Mouse (Mus musculus): ENCODE results near the gene Fam25c.

Fam25c gene

DNA sequence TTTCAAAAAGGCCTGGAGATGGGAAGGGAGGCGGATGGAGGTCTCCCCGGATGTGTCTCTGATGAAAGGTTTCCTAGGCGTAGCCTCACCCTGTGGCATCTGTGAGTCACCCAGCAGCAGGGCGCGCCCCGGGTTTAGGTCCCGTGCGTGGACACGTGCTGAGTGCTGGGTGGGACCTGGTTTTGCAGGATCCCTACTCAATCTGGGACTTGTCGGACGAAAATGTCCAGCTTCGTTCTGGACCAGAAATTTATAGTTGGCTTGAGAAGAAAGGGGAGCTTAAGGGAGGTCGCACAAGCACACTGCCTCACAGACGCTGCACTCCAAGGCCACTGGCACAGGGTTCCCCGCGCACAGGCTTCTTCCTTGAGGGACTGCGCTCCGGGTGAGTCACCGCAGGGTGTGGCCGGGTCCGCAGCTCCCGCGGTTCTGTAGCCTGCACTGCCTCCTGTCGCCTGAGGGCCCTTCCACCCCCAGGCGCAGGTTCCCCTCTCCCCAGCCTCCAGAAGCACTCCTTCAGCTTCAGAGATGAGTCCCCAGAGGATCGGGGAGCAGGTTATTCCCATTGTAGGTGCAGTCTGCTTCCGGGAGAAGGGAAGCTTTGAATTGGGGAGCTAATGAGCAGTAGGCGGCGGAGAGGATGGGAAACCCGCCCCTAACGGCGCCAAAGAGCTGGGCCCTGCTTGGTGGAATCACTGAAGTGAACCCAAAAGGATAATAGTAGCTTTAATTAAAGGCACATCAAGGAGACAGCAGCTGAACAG, 8.4 kb upstream of the Fam25c start:
- DNase-seq (ENCODE audit: low spot score in 2 of 2), result peak; percentile 76 to 86

DNA sequence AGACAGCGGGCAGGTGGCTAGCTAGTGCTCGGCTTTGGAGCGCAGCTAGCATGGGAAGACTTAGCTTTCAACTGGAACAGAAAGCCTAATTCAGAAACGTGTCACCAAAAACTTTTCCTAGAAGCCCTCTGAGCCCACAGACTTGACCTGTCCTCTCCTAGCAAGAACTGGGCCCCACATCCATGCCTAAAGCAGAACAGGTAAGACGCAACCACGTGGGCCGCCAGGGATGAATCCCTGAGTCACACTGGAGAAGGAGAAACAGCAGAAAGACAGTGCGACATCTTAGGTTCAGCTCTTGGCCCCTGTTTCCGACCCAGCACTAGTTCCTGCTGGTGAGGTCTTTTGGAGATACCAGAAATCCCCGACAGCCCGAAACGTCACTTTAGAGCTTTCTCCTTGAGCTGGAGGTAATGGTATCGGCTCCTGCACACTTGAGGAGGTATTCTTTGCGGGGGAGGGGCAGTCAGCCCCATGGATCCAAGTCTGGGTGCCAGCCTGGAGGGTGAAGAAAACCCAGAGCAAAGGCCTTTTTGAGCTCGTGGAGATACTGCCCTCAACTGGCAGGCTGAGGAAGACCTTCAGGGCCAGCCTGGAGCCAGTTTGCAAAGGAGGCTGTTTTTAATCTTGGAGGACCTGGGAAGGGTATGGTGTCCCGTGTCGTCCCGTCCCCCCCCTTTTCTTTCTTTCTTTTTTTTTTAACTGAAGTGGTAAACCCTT, 7.7 kb upstream of the Fam25c start:
- DNase-seq (ENCODE audit: low spot score in 2 of 2), result peak in 1 of 2 experiments; percentile 62

DNA sequence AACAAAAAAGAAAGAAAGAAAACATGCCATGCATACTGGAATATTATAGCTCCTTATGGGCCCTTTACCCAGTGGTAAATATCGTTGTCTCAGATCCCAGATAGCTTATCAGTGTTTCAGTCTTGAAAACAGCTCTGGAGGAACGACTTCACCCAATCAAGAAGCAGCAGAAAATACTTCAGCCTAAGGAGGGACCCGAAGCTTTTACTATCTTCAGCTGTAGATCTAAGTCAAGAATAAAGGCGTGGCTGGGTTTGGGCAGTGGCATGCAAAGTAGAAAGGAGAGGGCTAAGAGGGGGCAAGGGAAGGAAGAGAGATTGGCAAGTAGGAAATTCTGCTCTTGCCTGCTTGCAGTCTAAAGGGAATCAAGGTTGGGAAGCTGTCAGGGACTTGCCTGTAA, 6.9 kb upstream of the Fam25c start:
- no peak for DNase-seq (ENCODE audit: low spot score in 2 of 2)

DNA sequence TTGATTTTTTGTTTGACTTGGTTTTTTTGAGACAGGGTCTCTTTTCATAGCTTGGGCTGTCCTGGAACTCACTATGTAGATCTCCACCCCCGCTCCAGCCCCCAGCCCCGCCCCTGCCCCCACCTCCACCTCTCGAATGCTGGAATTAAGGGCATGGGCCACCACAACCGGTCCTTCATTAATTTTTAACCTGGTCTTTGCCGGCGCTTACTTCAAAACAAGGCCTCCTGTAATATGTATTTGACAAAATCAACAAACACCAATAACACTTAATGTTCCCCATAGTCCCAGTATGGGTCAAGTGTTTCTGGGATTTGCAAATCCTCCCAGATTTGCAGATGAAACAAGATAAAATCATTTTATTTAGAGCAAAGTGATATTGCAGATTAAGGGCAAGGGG, 5.0 kb upstream of the Fam25c start:
- DNase-seq (ENCODE audit: low spot score in 2 of 2), result no peak

DNA sequence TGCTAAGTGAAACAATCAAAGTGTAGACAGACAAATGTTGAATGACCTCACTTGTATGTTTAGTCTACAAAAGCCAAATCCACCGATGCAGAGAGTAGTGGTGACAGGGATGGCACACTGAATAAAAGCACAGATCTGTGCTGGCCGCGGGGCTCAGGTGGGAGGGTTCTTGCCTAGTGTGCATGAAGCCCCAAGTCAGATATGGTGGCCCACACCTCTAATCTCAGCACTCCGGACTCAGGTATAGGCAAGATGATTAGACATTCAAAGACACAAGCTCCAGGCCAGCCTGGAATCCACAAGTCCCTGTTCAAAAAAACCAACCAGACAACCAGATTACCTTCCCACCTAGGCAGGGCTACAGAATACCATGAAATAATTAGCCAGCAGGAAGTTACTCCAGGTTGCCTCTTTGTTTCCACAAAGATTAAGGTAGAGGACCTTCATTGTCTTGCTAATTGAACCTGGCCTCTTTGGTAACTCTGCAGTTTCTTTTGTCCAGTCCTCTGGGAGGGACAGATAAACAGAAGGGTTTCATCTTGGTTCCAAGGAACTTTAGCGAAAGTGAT, 4.5 kb upstream of the Fam25c start:
- DNase-seq (ENCODE audit: low spot score in 2 of 2), result no peak

DNA sequence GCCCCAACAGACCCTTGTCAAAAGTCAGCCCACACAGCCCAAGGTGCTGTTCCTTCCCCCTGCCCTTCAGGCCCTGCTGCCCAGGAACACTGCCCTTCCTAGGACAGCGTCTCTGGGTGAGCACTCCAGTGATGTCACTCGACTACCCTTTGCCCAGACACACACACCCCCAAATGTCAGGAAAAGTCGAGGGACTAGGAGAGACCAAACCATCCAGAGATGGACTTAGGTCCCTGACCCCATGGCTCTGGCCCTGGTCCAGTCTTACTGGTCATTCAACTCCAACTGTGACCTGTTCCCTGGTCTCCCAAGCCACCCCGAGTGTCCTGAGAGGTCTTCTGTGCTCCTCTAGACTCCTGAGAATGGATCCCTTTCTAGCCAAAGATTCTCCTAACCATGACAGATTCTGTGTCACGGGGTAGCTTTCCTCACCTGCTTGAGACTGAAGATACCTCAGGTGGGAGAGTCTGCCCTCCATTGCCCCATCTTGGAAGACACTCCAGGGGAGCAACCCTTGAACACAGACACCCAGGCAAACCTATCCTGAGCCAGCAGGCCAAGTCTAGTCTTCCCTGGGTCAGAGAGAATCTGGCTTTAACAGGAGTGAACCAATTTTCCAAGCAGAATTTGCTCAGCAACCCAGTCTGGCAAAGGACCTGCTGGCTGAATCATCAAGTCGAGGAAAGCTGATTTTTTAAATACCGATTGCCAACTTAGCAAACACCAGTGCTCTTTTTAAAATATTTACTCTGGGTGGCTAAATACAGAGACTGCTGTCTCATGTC, 2.6 kb upstream of the Fam25c start:
- no peak for DNase-seq (ENCODE audit: low spot score in 2 of 2)

DNA sequence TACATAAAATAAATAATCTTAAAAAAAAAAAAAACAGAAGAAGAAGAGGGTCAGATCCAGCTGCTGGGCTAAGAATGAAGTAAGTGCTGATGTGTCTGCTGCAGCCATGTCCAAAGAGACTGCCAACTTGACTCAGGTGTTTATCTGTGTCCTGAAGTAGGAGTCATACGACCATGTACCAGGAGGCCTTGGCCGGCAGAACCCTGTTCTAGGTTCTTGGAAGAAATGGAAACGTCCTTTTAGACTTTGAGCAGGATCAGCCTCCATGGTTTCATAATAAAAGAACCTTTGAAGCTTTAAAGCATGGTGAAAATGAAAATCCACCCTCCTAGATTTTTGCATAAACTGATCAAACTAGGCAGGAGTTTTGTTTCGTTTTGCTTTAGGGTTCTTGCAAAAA, 777 bp downstream of the Fam25c start:
- no peak for DNase-seq (ENCODE audit: low spot score in 2 of 2)

DNA sequence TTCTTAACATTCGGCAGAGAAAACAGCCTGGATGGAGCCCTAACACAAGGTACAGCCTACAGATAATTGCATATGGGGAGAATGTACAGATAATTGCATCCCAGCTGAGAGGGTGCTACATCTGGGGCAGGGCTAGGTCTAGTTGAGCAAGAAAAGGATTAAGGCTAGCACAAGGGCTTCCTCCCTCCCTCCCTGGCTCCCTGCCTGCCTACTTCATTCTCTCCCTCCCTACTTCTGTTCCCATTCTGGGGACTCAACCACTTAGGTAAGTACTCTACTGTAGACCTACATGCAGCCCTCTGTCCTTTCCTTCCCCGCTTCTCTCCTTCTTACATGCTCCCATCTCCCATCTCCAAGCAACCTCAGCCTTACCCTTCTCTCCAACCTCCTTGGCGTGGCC, 1.9 kb downstream of the Fam25c start:
- DNase-seq (ENCODE audit: low spot score in 2 of 2), result no peak

DNA sequence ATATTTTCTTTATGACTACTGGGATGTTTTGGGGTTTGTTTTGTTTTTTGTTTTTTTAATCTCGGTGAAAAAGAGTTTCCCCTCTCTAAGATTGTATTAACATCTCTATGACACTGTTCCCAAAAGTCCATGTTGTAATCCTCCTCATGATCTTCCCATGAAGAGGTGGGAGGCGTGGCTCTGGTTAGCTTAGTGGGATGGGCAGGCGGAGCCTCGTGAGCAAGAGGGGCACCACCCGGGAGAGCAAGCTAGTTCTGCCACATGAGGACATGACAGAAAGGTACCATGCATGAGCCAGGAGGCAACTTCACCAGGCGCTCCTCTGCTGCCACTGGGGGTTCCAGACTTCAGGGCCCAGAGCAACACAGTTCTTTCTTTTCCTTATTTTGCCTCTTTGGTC, 2.7 kb downstream of the Fam25c start:
- no peak for DNase-seq (ENCODE audit: low spot score in 2 of 2)

DNA sequence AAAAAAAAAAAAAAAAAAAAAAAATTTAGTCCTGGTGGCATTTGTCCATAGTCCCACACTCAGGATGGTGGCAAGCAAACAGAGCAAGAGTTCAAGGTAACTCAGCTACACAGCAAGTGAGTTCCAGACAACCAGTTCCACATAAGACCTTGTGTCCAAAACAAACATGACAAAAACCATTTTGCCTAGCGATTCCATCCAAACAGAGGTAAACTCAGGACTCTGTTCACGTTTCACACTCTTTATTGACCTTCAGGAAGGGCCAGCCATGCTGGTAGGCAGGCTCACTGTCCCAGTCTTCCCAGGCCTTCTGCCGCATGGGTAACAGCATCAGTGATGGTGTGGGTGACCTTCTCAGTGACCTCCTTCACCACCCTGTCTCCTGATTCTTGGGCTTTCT, 3.6 kb downstream of the Fam25c start:
- DNase-seq (ENCODE audit: low spot score in 2 of 2), result no peak

DNA sequence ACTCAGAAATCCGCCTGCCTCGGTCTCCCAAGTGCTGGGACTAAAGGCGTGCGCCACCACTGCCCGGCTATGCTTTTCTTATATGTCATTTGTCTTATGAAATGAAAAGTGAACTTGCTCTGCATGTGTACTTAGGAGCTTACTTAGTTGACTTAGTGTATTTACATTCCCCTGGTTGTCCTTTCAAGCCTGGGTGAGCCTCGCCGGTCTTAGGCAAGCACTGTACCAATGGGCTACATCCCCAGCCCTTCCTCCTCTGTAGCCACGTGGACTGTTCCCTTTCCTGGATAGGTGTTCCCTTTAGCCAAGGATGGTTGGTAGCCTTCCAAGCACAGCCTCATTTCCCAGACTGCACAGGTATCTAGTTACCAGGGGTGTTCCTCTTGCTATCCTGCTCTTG, 6.2 kb downstream of the Fam25c start:
- no peak for DNase-seq (ENCODE audit: low spot score in 2 of 2)

DNA sequence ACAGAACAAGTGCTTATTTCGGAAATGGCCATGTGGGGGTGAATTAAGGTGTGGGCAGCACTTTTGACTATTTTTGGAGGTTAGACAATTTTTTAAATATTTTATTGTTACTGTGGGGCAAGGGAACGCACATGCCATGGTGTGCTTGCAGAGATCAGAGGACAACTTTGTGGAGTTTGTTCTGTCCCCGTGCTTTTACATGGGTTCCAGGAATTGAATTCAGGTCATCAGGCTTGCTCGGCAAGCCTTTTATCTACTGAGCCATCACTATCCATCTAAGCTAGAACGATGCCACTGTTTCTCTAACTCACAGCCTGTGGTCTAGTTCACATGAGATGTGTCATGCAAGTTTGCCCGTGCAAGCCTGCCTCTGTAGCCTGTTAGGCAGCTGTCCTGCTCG, 6.9 kb downstream of the Fam25c start:
- DNase-seq (ENCODE audit: low spot score in 2 of 2), result no peak

DNA sequence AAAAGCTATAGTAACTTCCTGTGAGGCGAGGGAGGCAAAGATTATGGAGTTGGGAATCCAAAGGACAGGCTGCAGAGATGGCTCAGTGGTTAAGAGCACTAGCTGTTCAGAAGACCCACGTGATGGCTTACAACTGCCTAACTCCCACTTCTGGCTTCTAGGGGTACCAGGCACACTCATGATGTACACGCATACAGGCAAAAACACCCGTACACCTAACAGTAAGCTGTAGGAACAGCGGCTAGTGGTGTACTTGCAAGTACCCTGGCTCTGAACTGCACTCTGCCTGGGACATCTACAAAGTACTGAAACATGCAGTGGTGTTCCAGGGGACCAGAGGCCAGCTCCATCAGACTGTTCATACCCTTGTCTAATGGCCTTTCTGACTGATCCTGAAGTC, 8.1 kb downstream of the Fam25c start:
- no peak for DNase-seq (ENCODE audit: low spot score in 2 of 2)

DNA sequence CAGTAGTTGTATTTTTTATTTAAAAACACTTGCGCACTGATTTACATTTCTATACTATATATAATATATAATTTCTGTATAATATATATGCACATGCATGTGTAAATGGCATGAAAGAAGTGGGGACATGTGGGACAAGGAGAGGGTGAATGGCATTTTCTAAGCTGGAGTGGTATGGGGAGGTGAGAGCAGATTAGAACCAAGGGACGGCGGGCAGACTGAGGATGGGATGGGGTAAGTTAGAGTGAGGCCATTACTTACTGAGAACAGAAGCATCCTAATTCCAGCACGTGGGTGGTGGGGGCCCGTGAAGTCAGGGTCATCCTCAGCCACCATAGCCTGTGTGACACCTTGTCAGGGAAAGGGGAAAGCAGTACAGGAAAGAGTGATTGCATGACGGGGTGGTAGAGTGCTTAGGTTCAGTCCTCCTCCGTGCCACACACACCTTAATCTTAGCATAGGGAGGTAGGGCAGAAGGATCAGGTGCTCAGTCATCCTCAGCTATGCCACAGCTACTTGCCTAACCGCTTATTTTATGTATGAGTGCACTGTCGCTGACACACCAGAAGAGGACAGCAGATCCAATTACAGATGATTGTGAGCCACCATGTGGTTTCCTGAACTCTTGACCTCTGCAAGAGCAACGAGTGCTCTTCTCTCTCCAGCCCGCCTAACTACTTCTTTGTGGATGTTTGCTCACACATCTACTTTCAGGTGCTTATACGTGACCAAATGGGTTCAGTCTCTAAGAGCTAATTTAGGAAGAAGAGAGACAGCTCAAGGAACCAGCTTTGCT, 9.3 kb downstream of the Fam25c start:
- DNase-seq (ENCODE audit: low spot score in 2 of 2), result no peak

DNA sequence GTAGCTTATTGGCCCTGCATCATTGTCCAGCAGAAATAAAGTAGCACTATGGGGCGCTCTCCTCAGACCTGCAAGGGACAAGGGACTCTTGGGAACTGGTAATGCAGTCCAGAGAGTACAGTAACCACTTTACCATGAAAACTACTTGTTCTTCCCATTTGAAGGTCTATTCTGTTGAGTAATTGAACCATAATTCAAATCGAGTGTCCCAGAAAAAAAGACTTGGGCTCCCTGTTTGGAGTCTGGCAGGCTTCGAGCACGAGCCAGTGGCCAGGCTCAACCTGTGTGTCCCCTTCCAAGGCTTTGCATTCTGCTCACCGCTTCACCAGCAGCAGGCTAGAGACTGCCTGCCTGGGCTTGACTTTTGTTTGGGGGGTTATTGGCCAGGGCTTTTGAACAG, 10.9 kb downstream of the Fam25c start:
- no peak for DNase-seq (ENCODE audit: low spot score in 2 of 2)

DNA sequence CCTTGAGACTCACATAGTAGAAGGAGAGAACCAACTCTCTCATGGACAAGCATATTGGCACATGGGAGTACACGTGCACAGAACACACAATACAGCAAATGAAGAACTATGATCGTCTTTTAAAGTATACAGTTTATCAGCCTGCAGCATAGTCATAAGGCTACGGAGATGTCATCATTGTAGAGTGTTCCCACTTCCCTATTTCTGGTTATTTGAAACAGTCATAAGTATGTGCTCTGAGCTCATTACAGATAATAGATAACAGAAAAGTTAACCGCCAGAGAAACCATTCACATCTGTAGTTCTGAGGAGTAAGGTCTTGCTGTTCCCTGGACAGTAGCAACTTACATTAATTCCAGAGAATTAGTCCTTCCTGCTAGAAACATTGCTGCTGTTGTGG, 12.2 kb downstream of the Fam25c start:
- DNase-seq (ENCODE audit: low spot score in 2 of 2), result no peak

DNA sequence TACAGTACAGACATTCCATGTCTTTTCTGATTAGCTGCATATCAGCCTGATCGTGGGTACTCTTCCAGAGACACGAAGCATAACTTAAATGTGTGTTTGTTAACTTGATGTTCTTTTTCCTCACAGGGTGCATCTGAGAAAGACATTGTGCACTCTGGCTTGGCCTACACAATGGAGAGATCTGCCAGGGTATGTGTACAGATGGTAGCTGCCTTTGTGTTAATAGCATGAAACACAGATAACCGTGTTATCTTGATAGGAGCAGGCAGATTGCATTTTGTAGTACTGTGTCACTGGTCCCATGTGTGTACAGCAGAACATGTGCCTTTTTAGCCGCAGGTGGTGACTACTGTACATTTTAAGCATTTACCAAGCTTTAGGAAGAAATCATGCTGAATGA, 13.2 kb downstream of the Fam25c start:
- no peak for DNase-seq (ENCODE audit: low spot score in 2 of 2)

DNA sequence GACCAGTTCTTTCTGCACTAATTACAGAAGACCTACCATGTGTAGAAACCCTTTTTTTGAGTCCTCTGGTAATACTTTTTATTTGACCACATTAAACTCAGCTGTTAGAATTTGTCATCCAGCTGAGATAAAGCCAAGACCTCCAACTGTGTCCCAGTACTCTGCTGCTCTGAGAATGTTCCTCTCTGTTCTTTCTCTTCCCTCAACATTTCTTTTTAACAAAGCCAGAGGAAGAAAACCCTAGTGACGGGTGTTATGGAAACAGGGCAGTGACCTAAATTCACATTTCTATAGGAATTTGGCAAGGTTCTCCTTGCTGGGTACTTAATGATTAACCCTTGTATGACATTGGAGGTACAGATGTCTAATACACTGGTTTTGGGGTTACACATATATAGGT, 15.8 kb downstream of the Fam25c start:
- no peak for DNase-seq (ENCODE audit: low spot score in 2 of 2)

DNA sequence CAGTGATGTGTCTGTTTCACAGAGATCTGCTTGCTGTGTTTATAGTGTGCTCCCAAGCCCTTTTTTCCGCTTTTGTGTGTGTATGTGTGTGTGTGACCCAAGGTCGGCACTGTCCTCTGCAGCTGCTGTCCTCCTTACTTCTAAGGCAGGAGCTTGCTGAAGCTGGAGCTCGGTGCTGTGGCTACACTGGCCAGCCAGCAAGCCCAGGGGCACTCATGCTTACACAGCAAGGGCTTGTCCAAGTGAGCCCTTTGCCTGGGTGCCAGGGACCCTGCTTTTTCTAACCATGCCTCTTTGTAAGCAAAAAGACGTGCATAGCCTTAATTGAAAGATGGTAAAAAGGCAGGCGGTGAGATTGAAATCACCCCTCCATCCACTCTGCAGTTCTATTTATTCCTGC, 22.8 kb downstream of the Fam25c start:
- DNase-seq (ENCODE audit: low spot score in 2 of 2), result no peak

DNA sequence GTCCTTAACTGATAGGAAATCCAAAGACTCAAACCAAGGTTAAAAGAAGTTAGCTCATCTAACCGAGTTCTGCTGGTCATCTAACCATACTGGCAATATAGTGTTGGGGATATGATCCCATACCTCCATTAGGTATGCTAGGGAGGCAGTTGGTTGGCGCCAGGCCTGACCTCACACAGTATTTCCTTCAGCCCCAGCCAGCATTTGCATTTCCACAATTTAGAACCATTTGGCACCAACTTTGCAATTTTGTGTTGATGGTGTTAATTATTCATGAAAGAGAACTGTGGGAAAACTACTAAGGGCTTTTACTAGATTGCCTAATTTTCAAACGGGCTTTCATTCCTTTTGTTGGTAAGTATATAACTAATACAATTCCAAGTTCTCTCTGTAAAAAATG, 23.3 kb downstream of the Fam25c start:
- DNase-seq (ENCODE audit: low spot score in 2 of 2), result no peak

DNA sequence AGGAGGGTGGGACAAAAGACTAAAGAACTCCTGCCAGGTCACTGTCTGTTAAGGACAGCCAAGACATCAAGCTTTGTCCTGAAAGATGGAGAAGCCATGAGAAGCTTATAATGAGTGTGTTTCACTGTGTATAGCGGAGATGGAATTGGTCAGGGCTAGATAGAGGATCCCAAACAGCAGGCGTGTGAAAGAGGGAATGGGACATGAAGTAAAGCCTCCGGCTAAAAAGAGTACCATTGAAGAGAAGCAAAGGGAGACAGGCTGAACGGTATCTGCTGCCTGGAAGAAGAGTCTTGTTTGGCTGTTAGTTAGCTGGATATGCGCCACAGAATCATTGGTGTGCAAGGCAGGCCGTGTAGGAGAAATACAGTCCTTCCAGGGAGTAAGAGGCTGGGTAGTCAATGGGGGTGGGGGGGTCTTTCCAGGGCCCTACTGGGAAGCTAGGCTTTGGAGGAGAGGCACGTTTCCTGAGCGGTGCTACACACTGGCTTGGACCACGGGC, 24.5 kb downstream of the Fam25c start:
- no peak for DNase-seq (ENCODE audit: low spot score in 2 of 2)

All from urinary bladder, postnatal 4 days (tissue).